Mouse (Mus musculus) c-Kit-positive CD71-positive TER-119-negative erythroid progenitor cells, embryonic 14.5 days (primary cell): ENCODE measurements around the gene Scd3.

ENCODE experiments used
- DNase-seq: peaks from one replicate; pipeline ENCODE4 v3.0.0-alpha.2; 2013; ENCODE audit warnings: low read depth

Gene Scd3

GRCm38 (mm10) chr19:44203015-44203564 lies at the start of gene Scd3:
TSS of gene Scd3 (plus strand) at chr19:44203269.
- no peak for DNase-seq

DNA sequence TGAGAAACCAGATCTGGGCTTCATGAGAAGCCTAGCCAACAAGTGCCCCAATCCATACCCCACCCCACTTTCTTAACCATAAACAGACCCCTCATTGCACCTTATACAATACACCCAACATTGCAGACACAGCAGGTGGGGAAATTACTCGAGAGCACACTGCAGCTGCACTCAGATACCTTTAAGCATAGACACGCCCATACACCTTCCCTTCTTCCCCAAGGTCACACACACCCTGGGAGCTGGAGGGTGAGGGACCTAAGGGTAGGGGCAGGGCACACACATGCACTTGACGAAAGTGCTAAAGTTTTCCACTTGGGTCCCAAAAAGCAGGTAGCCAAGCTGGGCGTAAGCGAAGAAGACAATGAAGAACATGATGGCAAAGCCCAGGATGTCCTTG lies 49.3 kb upstream of the Scd3 start:
- DNase-seq = no peak

DNA sequence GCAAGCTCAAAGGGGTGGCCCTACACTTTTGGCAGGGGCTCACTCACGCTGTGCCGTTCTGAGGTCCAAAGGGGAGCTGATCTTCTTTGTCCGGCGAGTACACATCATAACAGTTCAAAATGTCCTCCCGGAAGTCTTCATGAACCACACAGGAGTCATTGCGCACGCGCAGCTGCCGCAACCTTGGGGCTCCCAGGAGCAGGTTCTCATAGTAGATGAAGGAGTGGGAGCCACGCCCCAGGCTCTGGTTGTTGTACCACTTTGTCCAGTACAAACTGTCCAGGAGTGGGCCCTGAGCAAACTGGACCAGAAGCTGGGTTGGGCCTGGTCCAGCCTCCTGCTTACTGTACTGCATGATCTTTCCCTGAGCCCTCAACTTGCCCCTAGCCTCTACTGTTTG lies 46.1 kb upstream of the Scd3 start:
- DNase-seq = no peak

DNA sequence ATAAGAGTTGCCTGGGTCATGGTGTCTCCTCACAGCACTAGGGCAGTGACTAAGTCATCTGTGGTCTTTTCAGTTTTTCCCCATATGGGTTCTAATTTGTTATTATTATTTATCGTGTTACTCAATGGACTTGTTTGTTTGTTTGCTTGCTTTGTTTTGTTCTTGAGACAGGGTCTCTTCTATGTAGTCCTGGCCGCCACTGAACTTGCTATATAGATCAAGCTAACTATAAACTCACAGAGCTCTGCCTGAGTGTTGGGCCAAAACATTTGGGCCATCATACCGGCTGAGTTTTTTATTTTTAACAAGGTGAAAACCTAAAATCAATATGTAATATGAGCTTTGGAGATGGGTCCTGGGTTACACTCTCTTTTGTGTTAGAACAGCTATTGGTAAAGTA lies 43.7 kb upstream of the Scd3 start:
- DNase-seq = no peak

GRCm38 (mm10) chr19:44161515-44161914 lies 41.6 kb upstream of the Scd3 start:
- DNase-seq = no peak

- no peak for DNase-seq
These were observed 28.2 kb upstream of the Scd3 start for GRCm38 (mm10) chr19:44174835-44175234.

- DNase-seq = no peak
These were observed 26.3 kb upstream of the Scd3 start for GRCm38 (mm10) chr19:44176741-44177140.

GRCm38 (mm10) chr19:44180502-44180901 lies 22.6 kb upstream of the Scd3 start:
- no peak for DNase-seq

GRCm38 (mm10) chr19:44183968-44184367 lies 19.1 kb upstream of the Scd3 start:
- no peak for DNase-seq

- no peak for DNase-seq
These were observed 14.0 kb upstream of the Scd3 start for GRCm38 (mm10) chr19:44189056-44189455.

DNA sequence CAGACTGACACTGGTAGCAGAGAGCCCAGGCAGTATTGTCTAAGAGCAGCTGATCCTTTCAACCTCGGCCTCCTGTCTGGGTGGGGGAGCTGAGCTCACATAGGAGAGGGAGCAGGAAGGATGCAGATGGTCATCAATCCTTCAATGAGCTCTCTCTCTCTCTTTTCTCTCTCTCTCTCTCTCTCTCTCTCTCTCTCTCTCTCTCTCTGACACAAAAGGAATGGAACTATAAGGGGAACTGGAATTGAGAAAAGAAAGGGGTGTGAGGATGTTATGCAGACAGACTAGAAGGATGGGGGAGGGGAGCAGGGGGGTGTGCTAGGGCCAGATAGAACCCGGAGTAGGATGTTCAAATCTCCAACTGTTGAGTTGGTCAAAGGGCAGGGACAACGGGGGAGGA lies 10.7 kb upstream of the Scd3 start, which contains the start of gene Pkd2l1:
TSS of gene Pkd2l1 (minus strand) at position 101 of the 400 bp plus-strand sequence.
- DNase-seq = no peak

GRCm38 (mm10) chr19:44193906-44194305 lies 9.2 kb upstream of the Scd3 start:
- DNase-seq = no peak

GRCm38 (mm10) chr19:44195138-44195537 lies 7.9 kb upstream of the Scd3 start:
- DNase-seq = peak; percentile 62

DNA sequence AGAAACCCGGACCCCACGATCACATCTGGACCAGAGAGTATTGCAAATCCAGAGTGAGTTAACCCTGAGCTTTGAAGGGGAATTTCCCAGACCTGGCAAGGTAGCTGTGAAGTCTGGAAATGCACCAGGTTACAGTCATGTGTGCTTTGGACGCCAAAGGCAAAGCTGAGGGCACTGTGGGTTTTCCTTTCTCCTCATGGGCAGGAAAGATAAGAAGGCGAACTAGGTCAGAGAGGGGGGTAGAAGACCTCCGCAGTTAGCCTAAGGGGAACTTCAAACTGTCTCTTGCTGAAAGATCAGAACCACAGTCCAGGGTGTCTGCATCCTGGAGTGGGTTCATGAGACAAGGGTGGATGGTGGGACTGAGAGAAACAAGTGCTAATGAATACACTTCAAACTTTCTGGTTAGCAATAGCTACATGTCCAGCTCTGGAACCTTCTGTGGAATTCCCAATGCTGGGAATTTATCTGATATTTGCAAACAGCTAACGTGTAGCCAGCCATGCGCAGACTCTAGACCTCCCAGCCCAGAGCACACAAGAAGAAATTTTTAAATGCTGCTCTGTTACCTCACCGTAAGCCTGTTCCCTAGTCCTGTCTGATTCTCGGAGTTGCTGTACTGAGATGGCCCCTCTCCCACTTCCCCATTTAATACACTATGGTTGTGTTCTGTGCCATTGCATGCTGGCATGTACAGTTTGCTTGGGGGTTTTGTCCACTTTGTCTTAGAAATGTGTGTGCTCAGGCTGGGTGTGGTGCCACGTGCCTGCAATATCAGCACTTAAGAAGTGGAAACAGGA lies 5.8 kb upstream of the Scd3 start:
- no peak for DNase-seq

DNA sequence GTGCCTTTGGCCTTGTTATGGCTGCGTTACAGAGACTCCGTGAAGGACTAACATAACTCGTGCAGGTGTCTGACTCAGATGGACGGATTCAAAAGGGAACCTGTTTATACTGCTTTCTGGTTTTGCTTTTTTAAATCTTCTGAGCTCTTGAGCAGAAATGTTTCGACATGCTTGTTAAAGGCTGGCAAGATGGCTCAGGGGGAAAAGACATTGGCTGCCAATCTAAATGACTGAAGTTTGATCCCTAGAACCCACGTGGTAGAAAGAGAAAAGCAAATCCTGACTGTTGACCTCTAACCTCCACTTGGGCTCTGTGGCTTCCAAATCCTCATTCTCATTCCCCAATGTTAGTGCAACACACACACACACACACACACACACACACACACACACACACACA lies 4.6 kb upstream of the Scd3 start:
- no peak for DNase-seq

DNA sequence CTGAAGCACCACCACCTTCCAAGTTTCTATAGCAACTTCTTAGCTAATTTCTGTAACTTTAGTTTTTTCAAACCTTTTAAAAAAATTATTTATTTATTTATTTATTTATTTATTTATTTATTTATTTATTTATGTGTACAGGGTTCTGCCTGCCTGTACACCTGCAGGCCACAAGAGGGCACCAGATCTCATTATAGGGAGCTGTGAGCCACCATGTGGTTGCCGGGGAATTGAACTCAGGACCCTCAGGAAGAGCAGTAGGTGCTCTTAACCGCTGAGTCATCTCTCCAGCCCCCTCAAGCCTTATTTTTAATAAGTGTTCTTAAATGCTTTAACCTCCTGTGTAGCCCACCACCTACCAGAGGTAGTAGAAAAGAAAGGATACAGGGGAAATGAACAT lies 4.1 kb upstream of the Scd3 start:
- DNase-seq = no peak

- DNase-seq = no peak
These were observed 4.0 kb downstream of the Scd3 start for GRCm38 (mm10) chr19:44207079-44207478.

DNA sequence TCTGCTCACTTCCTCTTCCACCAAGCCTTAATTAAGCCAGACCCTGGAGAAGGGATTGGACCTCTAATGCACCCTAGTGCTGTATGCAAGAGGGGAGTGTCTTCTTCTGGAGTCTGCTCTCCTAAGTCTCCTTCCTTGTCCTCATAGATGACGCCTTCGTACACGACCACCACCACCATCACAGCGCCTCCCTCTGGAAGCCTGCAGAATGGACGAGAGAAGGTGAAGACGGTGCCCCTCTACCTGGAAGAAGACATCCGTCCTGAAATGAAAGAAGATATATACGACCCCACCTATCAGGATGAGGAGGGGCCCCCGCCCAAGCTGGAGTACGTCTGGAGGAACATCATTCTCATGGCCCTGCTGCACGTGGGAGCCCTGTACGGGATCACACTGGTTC lies 12.2 kb downstream of the Scd3 start:
- no peak for DNase-seq

DNA sequence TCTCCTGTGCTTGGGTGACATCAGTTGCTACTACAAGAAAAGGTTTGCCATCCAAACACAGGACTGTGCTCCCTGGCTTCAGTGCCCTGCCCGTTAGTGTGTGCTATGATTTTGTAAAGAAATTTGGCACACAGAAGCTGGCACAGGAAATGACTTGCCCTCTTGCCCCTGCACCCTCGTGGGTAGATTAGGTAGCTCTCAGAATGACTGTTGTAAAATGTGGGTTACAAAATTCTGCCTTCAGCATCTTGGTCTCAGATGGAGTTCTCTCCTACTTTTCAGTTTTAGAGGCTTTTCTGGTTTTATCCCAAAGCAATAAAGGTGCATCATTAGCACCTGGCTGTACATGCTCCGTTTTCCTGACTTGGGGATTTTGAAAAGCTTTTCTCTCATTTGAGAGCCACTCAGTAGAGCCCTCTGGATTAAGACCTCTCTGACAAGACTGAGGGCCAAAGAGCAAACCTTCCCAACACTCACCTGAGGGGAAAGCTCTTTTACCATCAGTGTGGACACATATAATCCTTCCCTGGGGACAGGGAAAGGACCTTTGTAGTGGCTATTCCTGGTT lies 15.0 kb downstream of the Scd3 start:
- no peak for DNase-seq

- DNase-seq = no peak
These were observed 22.7 kb downstream of the Scd3 start for GRCm38 (mm10) chr19:44225728-44226127.

DNA sequence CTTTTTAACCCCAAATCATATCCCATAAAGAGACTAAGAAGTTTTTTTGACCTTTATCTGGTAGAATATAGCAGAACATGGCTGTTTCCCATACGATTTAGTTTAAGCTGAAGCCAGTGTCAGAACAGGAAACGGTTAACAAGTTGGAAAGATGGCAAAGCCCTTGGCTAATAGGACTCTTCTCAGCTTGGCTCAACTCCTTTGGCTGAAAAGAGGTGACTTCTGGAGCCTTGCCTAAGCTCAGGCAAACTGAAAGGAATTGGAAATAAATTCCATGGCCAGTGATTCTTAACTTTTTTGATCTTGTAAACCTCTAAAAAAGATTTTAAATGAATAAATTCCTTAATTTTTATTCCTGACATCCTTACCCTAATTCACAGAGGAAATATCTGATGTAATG lies 26.7 kb downstream of the Scd3 start:
- DNase-seq = no peak

- DNase-seq = no peak
These were observed 27.1 kb downstream of the Scd3 start for GRCm38 (mm10) chr19:44230212-44230611.

GRCm38 (mm10) chr19:44231608-44232151 lies 28.6 kb downstream of the Scd3 start:
- no peak for DNase-seq
